Mouse (Mus musculus): ENCODE data around the gene Etv5. TPM values are rescaled to one million over a fixed set of nuclear protein-coding genes. Genes with fewer than 3 reads are reported as not detected.

Gene Etv5
- total RNA-seq (2015) (3.3 and 4.1 TPM in 2 replicates), total RNA-seq (2017) (1.5 and 2.3 TPM in 2 replicates)

DNA sequence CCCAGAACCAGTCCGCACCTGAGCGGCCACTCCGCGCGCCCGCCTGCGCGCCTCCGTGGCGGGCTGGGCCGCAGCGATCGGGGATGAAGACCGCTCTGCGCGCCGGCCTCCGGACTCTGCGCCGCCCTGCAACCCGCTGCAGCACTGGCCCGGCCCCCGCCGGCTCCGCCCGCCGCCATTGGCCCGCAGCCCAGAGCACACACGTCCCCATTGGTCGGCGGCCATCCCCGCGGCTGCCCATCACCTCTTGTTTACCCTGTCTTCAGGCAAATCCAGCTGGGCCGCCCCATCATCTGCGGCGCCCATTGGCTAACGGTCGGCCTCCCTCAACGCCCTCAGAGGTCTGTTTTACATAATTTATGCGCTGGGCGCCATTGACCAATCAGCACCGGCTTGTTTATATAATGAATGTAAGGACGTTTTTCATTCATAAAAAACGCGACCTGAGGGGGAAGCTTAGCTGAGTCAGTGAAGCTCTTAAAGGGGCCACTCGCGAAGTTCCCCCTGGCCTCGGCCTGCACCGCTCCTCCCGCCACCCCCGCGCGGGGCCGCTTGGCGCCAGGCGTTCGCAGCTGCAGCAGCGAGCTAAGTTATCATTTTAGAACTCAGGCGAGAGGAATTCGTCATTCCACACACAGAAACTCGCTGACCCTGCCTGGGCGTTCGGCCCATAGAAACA is at the start of gene Etv5:
TSS of gene Etv5 (minus strand) at position 221 of the 679 bp plus-strand sequence.
- ATAC-seq (replicated peaks; ENCODE audit: poor library complexity): peak; percentile 91

DNA sequence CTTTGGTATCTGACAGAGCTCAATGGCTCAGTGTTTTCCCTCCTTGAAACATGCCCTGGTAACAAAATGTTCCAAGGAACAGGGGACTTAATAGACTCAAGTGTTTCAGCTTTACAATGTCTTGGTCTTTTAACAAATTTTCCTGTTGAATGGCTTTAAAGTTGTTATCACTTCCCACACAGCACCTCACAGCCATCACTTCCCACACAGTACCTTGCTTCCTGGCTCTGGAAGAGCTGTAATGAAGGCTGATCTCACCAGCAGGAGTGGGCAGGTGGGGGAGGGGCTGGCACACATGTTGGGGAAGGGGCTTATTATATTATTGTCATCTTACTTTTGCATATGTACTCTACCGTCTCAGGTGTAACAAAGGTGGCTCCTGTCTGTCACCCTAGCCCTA is 44.4 kb upstream of the Etv5 start:
- no peak for ATAC-seq (replicated peaks; ENCODE audit: poor library complexity)

DNA sequence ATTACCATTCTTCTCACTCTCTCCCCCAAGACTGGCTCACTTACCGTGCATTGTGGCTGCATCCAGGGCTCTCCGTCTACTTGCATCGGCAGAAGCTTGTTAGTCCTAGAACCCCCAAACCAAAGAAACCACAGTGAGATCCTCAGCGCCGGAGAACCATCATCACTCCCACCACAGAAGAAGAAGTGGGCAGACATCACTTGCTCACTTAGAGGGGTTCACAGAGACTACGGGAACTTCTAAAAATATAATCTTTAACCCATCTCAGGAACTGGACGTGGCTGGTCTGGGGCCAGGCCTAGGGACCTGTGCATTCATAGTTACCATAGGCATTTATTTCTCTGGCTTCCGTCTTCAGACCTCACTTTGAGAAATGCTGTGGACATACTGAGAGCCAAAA is 39.8 kb upstream of the Etv5 start:
- peak; percentile 57 for ATAC-seq (replicated peaks; ENCODE audit: poor library complexity)

DNA sequence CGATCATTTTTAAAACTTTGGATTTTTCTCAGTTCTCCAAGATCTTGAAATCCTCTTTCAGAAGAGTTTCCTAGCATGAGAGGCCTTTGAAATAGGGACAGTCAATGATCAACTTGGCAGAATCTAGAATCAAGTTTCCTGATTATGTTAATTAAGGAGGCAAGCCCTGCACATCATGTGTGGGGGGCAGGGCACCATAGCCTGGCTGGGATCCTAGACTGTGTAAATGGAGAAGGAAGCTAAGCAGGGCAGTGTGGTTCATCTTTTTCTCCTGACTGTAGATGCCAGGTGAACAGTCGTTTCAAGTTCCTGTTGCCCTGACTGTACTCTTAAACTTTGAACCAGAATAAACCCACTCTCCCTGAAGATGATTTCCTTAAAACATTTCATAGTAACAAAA is 32.2 kb upstream of the Etv5 start:
- no peak for ATAC-seq (replicated peaks; ENCODE audit: poor library complexity)

DNA sequence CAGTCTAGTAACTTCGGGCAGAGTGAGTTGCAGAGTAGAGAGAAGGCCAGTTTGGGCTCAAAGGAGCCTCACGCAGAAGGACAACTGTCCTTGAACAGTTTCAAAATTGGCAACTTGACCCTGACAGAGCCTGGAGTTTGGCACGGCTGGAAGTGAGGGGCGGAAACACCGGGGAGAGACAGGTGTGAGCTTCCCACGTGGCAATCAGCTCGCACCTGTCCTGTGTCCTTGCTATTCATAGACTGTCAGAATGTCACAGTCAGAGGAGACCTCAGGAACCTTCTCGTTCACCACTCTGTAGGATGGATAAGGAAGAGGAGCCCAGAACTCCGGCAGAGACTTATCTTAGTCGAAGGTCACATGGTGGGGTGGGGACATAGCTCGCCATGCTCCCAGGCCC is 29.9 kb upstream of the Etv5 start:
- ATAC-seq (replicated peaks; ENCODE audit: poor library complexity): no peak

DNA sequence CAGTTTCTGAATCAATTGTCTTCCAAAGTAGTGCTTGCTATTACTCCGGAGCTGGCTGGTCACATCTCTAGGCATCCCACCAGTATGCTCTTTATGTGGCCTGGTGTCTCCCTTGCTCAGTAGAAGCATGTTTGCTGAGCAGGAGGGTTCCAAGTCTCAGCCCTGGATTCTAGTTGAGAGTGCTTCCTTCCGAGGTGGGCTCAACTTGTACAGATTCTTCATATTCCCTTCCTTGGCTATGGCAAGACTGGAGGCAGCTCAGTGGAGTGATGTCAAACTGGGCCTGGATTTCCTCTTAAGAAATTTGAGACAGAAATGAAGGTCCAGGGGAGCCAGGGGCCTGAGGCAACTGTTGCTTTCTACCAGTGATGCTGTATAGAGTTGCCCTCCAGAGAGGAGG is 27.6 kb upstream of the Etv5 start:
- ATAC-seq (replicated peaks; ENCODE audit: poor library complexity): no peak

DNA sequence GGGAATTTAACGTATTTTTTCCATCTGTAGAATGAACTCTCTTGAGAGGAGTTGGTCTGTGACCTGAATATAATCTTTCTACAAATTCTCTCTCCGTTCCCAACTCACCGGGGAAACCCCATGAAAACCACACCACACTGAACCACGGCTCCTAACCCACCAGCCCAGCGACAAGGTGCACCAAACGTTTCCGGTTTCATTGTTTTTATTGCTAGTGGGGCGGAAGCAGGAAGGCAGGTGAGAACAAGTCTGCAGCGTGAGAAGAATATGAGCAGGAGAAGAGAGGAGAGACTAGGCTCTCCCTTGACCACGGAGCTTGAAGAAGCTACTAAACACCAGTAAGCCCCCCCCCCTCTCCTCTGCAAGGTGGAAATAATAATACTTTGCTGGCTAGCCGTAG is 26.9 kb upstream of the Etv5 start:
- no peak for ATAC-seq (replicated peaks; ENCODE audit: poor library complexity)

DNA sequence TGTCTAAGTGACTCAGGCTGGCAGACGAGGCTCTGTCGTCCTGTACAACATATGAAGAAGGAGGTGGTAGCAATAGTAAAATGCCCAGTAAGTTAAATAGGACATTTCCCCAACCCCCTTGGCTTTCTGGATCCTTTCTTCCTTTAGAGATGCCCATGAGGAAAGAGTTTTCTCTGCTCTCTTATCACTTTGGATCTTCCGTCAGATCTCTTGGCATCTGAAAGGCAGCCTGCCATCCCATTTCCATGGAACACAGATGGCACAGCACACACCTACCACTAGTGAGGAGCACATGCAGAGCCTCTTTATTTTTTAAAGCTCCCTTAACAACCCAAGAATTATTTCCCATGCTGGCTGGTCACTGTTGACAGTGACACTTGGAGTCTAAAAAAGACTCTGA is 22.7 kb upstream of the Etv5 start:
- ATAC-seq (replicated peaks; ENCODE audit: poor library complexity): no peak

DNA sequence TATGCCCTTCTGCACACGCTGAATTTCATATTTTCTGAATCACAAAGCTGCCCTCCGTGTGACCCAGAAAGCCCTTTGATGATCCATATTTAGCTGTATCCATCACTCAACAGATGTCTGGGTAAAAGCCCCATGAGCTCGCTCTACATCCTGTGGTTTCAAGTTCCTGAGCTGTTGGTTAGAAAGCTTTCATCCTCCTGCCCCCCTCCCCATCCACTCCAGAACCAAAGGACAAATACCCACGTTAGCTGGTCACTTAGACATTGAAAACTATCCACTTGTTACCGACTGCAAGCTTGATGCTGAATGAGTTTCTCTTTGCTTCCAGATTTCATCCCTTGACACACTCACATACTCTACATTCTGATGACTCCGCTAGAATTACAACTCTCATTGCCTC is 22.2 kb upstream of the Etv5 start:
- no peak for ATAC-seq (replicated peaks; ENCODE audit: poor library complexity)

DNA sequence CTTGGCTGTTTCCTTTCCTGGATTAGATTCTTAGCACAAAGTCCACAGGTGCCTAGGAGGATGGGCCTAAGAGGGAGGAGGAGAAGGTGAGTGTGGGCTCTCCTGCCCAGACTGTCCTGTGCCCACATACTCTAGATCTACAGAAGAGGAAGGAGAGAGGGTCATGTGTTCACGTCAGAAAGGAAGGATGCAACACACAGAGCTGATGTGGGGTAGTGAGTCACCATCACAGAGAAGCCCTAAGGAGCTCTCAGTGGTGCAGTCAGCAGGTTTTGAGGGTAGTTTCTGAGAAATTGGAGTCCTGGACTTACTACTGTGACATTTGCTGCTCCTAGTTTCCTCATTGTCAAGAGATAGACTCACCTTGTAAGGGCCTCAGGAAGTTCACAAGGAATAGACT is 21.4 kb upstream of the Etv5 start:
- peak; percentile 39; the same call in 1 of the 2 replicates for ATAC-seq (replicated peaks; ENCODE audit: poor library complexity)

DNA sequence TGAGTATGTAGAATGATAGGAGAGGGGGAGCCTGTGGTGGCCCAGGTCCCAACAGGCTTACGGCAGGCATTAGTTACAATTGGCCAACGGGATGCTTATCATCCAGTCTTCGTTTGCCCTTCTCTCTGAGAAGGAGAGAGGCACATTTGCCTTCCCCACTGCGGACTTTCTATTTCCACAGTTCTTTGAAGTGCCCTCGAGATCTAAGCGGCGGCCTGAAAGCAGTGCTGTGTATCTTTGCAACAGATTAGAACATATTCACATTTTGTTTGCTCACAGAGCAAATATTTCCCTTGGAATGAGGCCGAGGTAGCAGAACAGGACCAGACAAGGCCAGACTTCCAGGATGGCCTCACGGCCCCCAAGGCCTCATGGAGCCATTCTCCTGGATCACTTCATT is 12.6 kb upstream of the Etv5 start:
- no peak for ATAC-seq (replicated peaks; ENCODE audit: poor library complexity)

DNA sequence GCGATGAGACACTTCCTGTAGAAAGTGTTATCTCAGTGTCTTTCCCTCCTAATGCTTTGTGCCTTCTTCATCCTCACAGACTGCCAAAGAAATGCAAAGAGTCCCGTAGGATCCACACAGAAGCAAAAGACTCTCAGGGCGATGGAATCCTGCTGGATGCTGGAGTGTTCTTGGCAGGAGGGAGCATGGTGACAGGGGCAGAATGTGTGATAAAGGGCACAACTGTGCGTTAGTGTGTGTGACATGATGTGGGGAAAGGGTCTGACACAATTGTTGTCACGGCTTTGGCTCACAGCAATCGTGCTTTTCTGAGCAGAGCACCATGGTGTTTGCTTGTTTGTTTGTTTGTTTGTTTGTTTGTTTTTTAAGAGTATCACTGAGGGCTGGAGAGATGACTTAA is 8.6 kb upstream of the Etv5 start:
- ATAC-seq (replicated peaks; ENCODE audit: poor library complexity): no peak

DNA sequence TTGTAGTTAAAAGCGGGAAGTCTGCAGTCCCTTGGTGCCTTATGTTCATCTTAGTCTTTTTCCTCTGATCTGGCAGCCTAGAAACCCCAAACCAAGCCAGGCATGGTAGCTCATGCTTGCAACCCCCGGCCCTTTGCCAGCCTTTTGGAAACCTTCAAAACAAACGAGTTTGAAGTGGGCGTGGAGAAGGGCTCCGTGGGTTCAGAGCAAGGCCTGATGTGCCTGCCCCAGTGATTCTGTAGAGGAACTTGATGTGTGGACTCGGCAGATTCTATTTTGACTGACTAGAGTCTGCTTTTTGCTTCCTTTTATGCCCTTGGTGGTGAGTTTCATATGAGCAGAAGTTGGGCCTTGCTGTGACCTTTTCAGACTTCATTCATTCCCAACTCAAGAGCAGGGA is 5.3 kb upstream of the Etv5 start:
- no peak; the same call in 1 of the 2 replicates for ATAC-seq (replicated peaks; ENCODE audit: poor library complexity)

DNA sequence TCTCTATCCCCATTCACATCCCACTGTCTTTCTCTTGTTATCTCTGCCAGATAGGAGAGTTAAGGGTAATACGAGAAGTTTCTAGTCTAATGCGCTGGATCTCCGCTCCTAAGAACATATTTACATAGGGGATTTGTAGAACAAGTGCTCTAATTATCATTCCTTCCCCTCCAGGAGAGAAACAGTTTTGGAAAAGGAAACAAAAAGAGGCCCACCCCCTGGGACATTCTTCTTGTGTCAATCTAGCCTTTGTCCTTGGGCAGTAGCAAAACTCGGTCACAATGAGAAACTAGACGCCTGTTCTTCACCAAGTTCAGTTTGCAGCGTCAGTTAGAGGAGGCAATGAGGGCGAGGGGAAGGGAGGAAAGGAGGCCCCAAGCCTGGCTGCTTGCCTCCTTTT is 2.7 kb upstream of the Etv5 start:
- no peak for ATAC-seq (replicated peaks; ENCODE audit: poor library complexity)

DNA sequence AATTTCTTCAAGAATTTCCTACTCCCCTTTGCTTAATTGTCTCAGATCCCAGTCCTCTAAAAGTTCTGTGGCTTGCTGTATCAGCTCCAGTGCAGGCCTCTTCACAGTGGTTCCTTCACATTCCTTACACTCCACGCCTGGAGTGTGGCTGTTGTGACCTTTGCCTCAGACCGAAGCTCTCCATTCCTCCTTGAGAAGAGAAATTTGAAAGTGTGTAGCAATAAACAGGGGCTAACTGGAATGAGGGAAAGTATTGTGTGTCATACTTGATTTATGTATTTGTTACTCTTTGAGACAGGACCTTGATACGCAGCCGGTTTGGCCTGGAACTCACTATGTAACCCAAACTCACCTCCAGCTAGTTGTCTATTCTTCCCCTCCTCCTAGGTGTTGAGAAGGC is 1.8 kb upstream of the Etv5 start:
- no peak for ATAC-seq (replicated peaks; ENCODE audit: poor library complexity)

DNA sequence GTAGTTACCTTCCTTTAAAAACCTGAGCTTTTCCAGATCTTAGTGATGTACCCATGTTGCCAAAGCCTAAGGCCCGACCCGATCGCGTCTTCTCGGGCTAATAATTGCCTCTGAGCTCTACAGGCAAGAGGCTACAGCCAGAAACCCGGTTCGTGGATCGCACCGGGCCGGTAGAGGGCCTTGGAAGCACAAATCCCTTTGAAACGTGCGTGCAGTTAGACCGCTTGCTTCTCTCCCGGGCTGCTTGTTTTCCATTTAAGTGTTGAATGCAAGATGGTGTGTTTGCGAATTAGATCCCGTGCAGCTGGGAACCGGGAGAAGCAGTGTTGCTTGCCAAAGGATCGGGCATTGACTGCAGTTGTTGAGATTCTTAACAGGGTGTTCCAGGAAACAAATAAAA is 750 bp upstream of the Etv5 start:
- ATAC-seq (replicated peaks; ENCODE audit: poor library complexity): 0 out of 2 replicates have a peak, but pooled peaks have one; percentile 6

DNA sequence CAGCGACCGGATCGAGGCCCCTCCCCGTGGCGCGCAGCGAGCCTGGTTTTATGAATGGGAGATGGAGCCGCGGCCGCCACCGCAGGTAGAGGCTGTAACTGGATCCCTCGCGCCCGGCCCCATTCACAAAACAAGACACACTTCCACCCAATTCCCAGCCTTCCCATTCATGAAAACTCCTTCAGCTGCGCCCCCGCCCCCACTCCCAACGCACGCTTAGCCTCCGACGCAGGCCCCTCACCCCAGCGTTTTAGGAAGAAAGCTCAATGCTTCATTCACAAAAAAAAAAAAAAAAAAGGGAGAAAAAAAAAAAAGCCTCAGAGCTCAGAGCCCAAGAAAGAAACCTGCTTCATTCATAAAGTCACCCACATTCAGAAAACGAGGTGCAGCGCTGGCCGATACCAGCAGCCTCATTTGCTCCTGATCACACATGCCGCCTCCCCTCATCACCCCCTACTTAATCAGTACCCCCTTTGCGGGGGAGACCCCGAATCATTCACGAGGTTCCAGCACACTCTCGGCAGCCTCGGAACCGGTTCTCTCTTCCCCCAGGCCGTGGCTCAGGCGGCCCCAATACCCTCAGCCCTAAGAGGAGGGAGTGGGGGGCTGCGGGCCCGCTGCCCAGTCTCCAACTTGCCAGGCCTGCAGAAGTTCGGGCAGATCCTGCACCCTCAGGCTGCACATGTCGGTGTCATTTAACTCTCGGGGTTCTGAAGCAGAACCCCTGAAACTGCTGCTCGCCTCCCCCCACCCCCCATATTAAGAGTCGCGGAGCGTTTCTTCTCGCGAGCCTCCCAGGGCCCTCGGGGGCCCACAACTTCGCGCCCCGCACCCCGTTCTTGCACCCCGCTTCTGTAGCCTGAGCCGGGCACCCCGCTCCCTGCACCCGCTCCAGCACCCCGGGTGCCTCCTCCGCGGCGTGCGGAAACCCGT is 812 bp downstream of the Etv5 start:
- no peak for ATAC-seq (replicated peaks; ENCODE audit: poor library complexity)

DNA sequence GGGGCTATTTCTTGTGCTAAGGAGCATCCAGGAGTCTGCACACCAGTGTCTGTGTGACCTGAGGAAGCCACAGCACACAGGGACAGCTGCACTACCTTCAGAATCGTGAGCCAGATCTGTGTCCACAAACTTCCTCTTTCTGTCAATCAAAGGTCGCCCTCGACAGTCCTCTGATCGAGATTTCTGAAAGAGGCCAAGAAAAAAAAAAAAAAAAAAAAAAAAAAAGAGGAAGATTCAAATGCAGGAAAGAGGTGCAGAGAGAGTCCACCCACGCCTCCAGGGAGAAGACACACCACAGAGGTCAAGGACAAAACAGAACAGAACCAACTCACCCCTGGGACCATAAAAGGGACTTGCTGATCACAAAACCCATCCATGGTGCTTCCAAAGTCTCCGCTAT is 3.4 kb downstream of the Etv5 start:
- peak; percentile 40 for ATAC-seq (replicated peaks; ENCODE audit: poor library complexity)

DNA sequence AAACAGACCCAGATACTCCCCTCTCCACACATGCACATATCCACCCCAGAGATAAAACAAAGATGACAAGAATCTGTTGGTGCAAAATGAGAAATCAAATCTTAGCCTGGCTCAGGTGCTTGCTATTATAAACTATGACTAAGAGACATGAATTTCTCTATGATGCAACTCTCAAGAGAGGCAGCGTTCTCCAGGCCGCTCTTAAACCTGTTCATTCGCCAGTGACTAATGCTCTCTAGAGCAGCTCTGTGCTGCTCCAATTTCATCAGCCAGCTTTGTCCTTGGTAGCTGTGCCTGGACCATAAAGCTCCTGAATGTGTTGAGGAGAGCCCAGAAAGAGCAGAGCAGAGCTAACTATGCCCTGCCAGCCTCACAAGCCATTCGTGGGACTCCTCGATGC is 5.0 kb downstream of the Etv5 start:
- ATAC-seq (replicated peaks; ENCODE audit: poor library complexity): no peak

DNA sequence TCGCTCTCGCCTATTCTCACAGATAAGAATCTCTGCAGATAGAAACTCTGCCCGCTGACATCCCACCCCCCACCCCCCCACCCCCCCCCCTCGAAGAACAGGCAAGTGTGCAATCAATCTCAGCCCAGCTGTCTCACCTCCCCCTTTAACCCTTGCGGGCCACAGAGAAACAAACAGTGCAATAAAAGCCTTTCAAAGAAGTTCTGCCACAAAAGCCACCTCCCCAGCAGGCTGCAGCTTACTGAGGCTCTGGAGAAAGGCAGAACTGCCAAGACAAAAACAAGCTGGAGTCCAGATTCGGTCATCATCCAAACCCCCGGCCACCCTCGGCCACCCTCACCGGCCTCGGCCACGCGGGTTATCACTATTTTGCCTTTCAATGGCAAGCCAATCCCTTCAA is 5.6 kb downstream of the Etv5 start:
- ATAC-seq (replicated peaks; ENCODE audit: poor library complexity): no peak

DNA sequence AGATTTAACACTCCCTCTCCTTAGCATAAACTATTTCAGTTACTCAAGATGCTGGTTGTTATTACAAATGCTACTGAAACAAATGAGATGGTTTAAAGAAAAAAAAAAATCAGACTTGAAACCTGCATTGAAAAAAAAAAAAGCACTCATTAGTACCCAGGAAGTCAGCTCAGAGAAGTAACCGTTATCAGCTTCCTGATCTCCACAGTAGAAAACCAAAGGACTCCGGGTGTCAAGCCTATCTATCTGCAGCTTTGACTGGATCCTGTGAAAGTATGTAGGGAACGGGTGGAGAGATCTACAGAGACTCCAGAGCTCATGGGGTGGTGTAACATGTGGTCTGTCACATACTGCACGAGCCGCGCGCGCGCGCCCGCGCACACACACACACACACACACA is 7.7 kb downstream of the Etv5 start:
- ATAC-seq (replicated peaks; ENCODE audit: poor library complexity): peak; percentile 26

DNA sequence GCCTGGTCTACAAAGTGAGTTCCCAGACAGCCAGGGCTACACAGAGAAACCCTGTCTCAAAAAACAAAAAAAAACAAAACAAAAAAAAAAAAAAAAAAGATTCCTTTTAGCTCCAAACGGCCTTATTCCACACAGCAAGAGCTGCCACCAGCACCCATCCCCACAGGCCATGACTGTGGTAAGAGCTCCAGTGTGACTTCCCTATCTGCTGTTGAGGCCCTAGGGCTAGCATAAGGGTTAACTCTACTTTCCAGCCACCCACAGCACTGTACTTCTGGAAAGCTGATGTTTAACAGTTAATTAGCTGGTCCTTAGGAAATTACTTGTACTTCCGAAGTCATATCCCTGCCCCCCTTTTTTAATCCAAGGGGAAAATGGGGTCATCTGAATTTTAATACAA is 8.2 kb downstream of the Etv5 start:
- peak; percentile 48; the same call in 1 of the 2 replicates for ATAC-seq (replicated peaks; ENCODE audit: poor library complexity)

Measured in megakaryocyte progenitor cell, adult 5-6 weeks (primary cell).